Mouse (Mus musculus) neural tube, embryonic 12.5 days (tissue): ENCODE results near the gene Tbc1d30. TPM values are rescaled to one million over a fixed set of nuclear protein-coding genes. Genes with fewer than 3 reads are reported as not detected.

Experiments used
- ATAC-seq: fragments of 200-750 bp; cut with Nextera tagmentation; 2 replicates; pipeline ENCODE4 v1.8.0; 2017; ENCODE audit warnings: low read depth, mild to moderate bottlenecking, moderate TSS enrichment, moderate library complexity; ENCODE audit not compliant: low FRiP score
- H3K27ac ChIP-seq: fragments of 300-500 bp; sonication (generic); 2 replicates; pipeline ENCODE4 v1.5.1; 2016
- H3K27me3 ChIP-seq: fragments of 300-500 bp; sonication (generic); replicated peaks from 2 replicates; pipeline ENCODE4 v1.6.1; 2016; ENCODE audit warnings: mild to moderate bottlenecking
- H3K36me3 ChIP-seq: fragments of 300-500 bp; sonication (generic); 2 replicates; pipeline ENCODE4 v1.6.1; 2016; ENCODE audit warnings: mild to moderate bottlenecking
- H3K4me1 ChIP-seq: fragments of 300-500 bp; sonication (generic); 2 replicates; pipeline ENCODE4 v1.6.1; 2016
- H3K4me2 ChIP-seq: fragments of 300-500 bp; sonication (generic); replicated peaks from 2 replicates; pipeline ENCODE4 v1.6.1; 2016; ENCODE audit warnings: mild to moderate bottlenecking
- H3K4me3 ChIP-seq: fragments of 300-500 bp; sonication (generic); 2 replicates; pipeline ENCODE4 v1.5.1; 2016
- H3K9ac ChIP-seq: fragments of 300-500 bp; sonication (generic); 2 replicates; pipeline ENCODE4 v1.6.1; 2016; ENCODE audit warnings: mild to moderate bottlenecking
- H3K9me3 ChIP-seq: fragments of 300-500 bp; sonication (generic); 2 replicates; pipeline ENCODE4 v1.6.1; 2016; ENCODE audit warnings: mild to moderate bottlenecking
- WGBS: fragments of 180-500 bp; shearing (Covaris S2); methylation state at CpG from one replicate; pipeline ENCODE4 v1.1.7; 2016; 5-methylcytosine and 5-hydroxymethylcytosine counted together
- polyA plus RNA-seq: library from polyadenylated mRNA; unstranded; fragments of >200 nt; fragmentation: Nextera tagmentation; extraction: Ambion mirVana; gene quantifications from 2 replicates; pipeline ENCODE4 v1.2.1, GENCODE M21; 2016

Gene Tbc1d30
- polyA plus RNA-seq, 1 experiment from 2014 or later = 9.0 TPM

DNA sequence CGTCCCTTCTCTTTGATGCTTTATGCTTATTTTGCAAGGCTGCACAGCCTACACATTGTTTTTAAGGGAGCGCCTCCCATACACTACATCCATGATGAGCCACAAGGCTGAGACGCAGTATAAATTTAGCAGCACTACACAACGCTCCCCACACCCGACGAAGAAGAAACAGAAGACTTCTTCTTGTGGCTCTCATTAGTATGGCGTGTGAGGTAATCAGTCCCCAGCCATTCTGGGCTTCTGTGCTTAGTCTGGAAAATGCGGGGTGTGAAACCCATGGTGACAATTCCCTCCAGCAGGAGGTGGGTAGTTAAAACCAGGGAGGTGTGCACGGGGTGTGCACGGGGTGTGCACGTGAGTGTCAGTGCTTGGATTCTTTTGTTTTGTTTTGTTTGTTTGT, 70.1 kb downstream of the Tbc1d30 start:
- Histone ChIP-seq H3K36me3 (0 out of 2 replicates have a peak, but pooled peaks cover 4% of the 10 kb centered on the region), H3K27ac (no peak overlapping the region), H3K9me3 (no peaks in the 10 kb centered on the region), H3K9ac (no peak overlapping the region), H3K4me1 (no peaks in the 10 kb centered on the region), H3K4me2 (no peak overlapping the region), H3K27me3 (no peaks in the 10 kb centered on the region), H3K4me3 (no peak overlapping the region)
- ATAC-seq = no peak
- 79% methylated on average over 11 of the region's 11 CpGs for WGBS

DNA sequence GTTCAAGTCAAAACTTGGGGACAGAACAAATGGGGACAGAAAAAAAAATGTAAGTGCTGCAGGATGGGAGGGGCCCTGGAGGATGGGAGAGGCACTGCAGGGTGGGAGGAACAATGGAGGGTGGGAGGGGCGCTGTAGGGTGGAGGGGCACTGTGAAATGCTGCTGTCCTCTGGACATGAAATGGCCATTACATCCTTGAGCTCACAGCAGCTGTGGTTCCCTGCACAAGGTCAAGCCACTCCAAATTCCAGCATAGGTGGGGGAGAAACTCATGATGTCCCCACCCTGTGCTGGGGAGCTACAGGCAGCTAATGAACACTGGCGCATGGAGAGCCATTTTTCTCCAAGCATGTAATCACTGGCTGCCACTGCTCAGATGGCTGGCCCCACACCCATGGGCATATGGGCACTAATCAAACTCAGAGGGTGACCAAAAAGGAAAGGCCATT, 74.0 kb downstream of the Tbc1d30 start:
- Histone ChIP-seq H3K9ac (no peak overlapping the region), H3K27me3 (no peaks in the 10 kb centered on the region), H3K36me3 (peaks cover 18% of the 10 kb centered on the region), H3K4me3 (no peak overlapping the region), H3K4me1 (no peaks in the 10 kb centered on the region), H3K4me2 (no peak overlapping the region), H3K27ac (no peak overlapping the region), H3K9me3 (no peaks in the 10 kb centered on the region)
- ATAC-seq = no peak
- 71% methylated on average over 2 of the region's 2 CpGs for WGBS

DNA sequence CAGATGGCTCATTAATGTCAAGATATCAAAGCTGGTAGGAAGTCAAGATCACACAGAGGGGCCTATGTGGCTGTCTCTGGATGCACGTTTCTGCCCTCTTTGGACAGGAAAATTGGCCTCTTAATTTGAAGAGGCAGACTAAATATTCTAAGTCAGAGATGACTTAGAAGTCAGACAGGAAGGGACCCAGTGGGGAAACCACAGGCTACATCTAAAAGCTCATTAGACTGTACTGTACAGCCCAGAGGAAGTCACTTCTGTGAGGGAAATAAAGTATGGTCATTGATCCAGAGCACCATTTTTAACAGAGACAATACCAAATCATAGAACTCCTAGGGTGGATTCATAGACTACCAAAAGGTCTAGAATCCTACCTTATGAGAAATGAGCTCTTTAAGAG, 76.1 kb downstream of the Tbc1d30 start:
- H3K4me3 ChIP-seq = no peak overlapping the region
- H3K9me3 ChIP-seq = no peaks in the 10 kb centered on the region
- no peak overlapping the region for H3K4me2 ChIP-seq
- H3K36me3 ChIP-seq = peaks cover 31% of the 10 kb centered on the region
- no peak overlapping the region for H3K27ac ChIP-seq
- no peaks in the 10 kb centered on the region for H3K4me1 ChIP-seq
- no peak for ATAC-seq
- no peaks in the 10 kb centered on the region for H3K27me3 ChIP-seq
- H3K9ac ChIP-seq = no peak overlapping the region
- 91% methylated on average over 1 of the region's 1 CpGs for WGBS

DNA sequence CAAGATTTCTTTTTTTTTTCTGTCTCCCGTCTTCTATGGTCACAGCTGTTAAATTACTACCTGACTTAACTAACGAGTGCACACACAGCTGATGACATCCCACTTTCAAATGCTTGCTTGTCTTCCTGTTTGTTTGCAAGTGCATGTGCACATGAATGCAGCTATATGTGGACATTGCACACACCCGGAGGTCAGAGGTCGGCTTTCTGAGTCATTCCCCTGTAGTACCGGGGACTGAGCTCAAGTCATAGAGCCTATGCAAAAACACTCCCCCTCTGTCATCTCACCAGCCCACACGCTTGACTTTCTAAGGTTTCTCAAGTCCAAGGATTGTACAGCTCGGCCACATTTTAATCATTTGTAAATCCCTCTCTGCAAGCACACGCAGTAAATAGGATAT, 80.1 kb downstream of the Tbc1d30 start:
- Histone ChIP-seq H3K27me3 (no peaks in the 10 kb centered on the region), H3K9me3 (no peaks in the 10 kb centered on the region), H3K9ac (no peak overlapping the region), H3K36me3 (peaks cover 46% of the 10 kb centered on the region), H3K4me3 (no peak overlapping the region), H3K27ac (no peak overlapping the region), H3K4me2 (no peak overlapping the region), H3K4me1 (no peaks in the 10 kb centered on the region)
- 84% methylated on average over 8 of the region's 8 CpGs for WGBS
- no peak for ATAC-seq

DNA sequence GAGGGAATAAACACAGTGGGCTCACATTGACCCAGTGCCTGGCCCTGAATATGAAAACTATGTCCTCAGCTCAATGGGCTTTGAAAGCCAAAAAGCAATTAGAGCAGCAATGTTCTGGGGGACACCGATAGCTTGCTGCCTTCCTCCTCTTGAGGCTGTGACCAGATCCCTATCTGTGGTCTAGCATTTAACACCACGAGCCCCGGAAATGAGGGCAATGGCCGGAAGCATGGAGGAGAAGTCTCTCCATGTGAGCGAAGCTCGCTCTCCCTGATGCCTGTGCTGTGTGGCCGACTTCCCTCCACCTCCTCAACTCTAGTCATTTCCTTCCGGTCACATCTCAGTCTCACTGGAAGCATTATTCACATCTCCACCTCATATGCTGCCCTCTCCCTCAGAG, 82.3 kb downstream of the Tbc1d30 start:
- no peaks in the 10 kb centered on the region for H3K9me3 ChIP-seq
- H3K4me3 ChIP-seq = no peak overlapping the region
- no peaks in the 10 kb centered on the region for H3K4me1 ChIP-seq
- 88% methylated on average over 8 of the region's 8 CpGs for WGBS
- H3K36me3 ChIP-seq = peaks cover 43% of the 10 kb centered on the region
- no peak overlapping the region for H3K9ac ChIP-seq
- no peak overlapping the region for H3K4me2 ChIP-seq
- no peak overlapping the region for H3K27ac ChIP-seq
- no peak for ATAC-seq
- no peaks in the 10 kb centered on the region for H3K27me3 ChIP-seq

GRCm38 (mm10) chr10:121264204-121264575, 86.9 kb downstream of the Tbc1d30 start:
- WGBS = 70% methylated on average over 7 of the region's 7 CpGs

DNA sequence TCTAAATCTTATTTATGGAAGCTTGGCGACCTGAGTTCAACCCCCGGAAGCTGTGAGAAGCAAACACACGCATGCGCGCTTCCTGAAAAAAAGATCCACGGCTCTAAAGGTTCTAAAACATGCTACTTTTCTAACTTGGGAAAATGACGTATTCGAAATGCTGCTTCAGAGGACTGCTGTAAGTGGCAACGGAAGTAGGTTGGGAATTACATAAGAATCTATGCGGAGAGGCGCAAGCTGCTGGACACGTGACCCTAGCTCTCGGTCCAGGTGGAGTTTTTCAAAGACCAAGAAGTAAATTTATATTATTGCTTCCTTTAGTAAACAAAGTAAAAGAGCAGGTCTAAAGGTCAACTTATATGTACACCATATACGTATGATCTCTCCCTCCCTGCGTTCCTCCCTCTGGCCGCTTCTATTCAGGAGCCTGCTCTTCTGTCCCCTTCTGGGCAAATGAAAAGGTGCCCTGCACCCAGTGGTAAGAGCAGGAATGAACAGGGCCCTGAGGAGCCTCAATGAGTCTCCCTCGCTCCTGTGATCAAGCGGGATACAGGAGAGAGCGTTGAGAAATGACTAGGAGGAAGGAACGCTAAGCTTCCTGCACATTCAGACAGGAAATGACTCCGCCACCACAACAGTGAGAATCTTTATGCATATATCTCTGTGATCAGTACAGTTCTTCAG, 87.4 kb downstream of the Tbc1d30 start:
- Histone ChIP-seq H3K27ac (no peak overlapping the region), H3K36me3 (peaks cover 24% of the 10 kb centered on the region), H3K4me2 (no peak overlapping the region), H3K4me3 (no peak overlapping the region), H3K9me3 (no peaks in the 10 kb centered on the region), H3K9ac (no peak overlapping the region), H3K4me1 (no peaks in the 10 kb centered on the region), H3K27me3 (no peaks in the 10 kb centered on the region)
- 87% methylated on average over 21 of the region's 21 CpGs for WGBS
- ATAC-seq = no peak

More at GRCm38 (mm10) chr10:121264204-121264575, 86.9 kb downstream of the Tbc1d30 start:
- no peaks in the 10 kb centered on the region for H3K4me1 ChIP-seq
- H3K27me3 ChIP-seq = no peaks in the 10 kb centered on the region
- no peak overlapping the region for H3K4me2 ChIP-seq
- peaks cover 28% of the 10 kb centered on the region for H3K36me3 ChIP-seq
- ATAC-seq = no peak
- H3K27ac ChIP-seq = no peak overlapping the region
- no peaks in the 10 kb centered on the region for H3K9me3 ChIP-seq
- H3K4me3 ChIP-seq = no peak overlapping the region
- H3K9ac ChIP-seq = no peak overlapping the region

- WGBS = 92% methylated on average over 8 of the region's 8 CpGs
- H3K9me3 ChIP-seq = no peaks in the 10 kb centered on the region
- H3K9ac ChIP-seq = no peak overlapping the region
- H3K4me3 ChIP-seq = no peak overlapping the region
- H3K36me3 ChIP-seq = peaks cover 19% of the 10 kb centered on the region
- no peak overlapping the region for H3K4me2 ChIP-seq
- H3K4me1 ChIP-seq = no peaks in the 10 kb centered on the region
- no peaks in the 10 kb centered on the region for H3K27me3 ChIP-seq
- no peak overlapping the region for H3K27ac ChIP-seq
- ATAC-seq = no peak
These were observed 88.9 kb downstream of the Tbc1d30 start for GRCm38 (mm10) chr10:121262206-121262605.

GRCm38 (mm10) chr10:121261036-121261592, 90.0 kb downstream of the Tbc1d30 start:
- Histone ChIP-seq H3K4me1 (no peaks in the 10 kb centered on the region), H3K4me2 (no peak overlapping the region), H3K27me3 (no peaks in the 10 kb centered on the region; the same call in 1 of the 2 replicates), H3K36me3 (peaks cover 12% of the 10 kb centered on the region), H3K9me3 (no peaks in the 10 kb centered on the region), H3K27ac (no peak overlapping the region), H3K4me3 (no peak overlapping the region), H3K9ac (no peak overlapping the region)
- 78% methylated on average over 6 of the region's 6 CpGs for WGBS
- ATAC-seq = no peak

DNA sequence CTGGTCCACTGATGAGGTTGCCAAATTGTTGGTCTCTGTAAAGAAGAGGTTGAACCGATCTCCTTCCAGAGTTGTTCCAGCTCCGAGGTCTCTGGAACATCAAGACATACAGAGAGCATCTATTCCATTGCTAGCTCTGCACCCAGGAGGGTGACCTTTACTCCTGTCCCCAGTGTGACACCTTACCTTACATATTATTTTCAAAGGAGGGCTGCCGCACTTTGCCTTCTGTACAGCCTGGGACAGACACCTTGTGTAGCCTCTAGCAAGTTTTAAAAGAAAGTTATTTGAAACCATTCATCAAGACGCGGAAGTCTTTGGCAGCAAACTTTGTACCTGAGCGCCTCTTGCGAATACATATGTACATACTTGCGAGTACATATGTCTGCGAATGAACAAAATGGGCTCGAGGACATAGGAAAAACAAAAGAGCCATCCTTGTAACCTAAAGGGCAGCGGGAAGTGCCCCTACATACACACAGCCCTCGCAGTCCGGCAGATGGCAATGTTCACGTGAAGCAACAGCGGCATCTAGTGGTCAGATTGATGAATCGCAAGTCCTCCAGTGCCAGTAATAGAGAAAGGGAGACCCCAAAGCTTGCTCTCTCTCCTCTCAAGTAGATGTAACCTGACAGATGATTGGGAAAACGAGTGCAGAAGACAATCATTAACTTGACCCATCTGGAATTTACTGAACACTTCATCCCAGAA, 94.8 kb downstream of the Tbc1d30 start:
- H3K36me3 ChIP-seq = no peaks in the 10 kb centered on the region
- no peak overlapping the region for H3K4me3 ChIP-seq
- H3K9ac ChIP-seq = no peak overlapping the region
- WGBS = 28% methylated on average over 17 of the region's 17 CpGs
- no peak overlapping the region for H3K27ac ChIP-seq
- no peak overlapping the region for H3K4me2 ChIP-seq
- H3K9me3 ChIP-seq = no peaks in the 10 kb centered on the region
- H3K4me1 ChIP-seq = no peaks in the 10 kb centered on the region
- peaks cover 4% of the 10 kb centered on the region; the same call in 1 of the 2 replicates for H3K27me3 ChIP-seq
- ATAC-seq = no peak

DNA sequence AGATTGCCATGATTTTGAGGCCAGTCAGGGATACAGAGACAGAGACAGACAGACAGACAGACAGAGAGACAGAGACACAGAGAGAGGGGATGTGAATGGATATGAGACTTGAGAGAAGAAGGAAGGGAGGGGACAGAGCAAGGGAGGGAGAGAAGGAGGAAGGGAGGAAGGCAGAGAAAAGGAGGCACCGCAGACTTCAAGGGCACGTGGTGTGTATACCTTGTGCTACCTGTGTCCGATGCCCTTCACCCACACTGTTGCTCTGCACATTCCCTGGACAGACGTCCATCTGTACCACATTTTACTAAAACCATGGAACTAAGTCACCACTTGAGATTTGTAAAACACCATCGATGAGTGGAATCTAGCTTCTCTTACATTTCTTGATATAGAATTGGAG, 95.6 kb downstream of the Tbc1d30 start:
- Histone ChIP-seq H3K4me3 (no peak overlapping the region), H3K9me3 (no peaks in the 10 kb centered on the region), H3K9ac (no peak overlapping the region), H3K4me2 (no peak overlapping the region), H3K27me3 (peaks cover 4% of the 10 kb centered on the region; the same call in 1 of the 2 replicates), H3K36me3 (no peaks in the 10 kb centered on the region), H3K27ac (no peak overlapping the region), H3K4me1 (no peaks in the 10 kb centered on the region)
- 93% methylated on average over 5 of the region's 5 CpGs for WGBS
- ATAC-seq = no peak

GRCm38 (mm10) chr10:121254343-121254742, 96.7 kb downstream of the Tbc1d30 start:
- no peak for ATAC-seq
- H3K27ac ChIP-seq = no peak overlapping the region
- WGBS = 84% methylated on average over 8 of the region's 8 CpGs
- H3K4me2 ChIP-seq = no peak overlapping the region
- H3K4me3 ChIP-seq = no peak overlapping the region
- no peak overlapping the region for H3K9ac ChIP-seq
- no peaks in the 10 kb centered on the region for H3K4me1 ChIP-seq
- H3K27me3 ChIP-seq = peaks cover 4% of the 10 kb centered on the region; the same call in 1 of the 2 replicates
- no peaks in the 10 kb centered on the region for H3K9me3 ChIP-seq
- no peaks in the 10 kb centered on the region for H3K36me3 ChIP-seq
